Mouse (Mus musculus): Measurements from ENCODE around the gene Slc9a9.

The Slc9a9 gene

GRCm38 (mm10) chr9:94682260-94682659, 12.6 kb downstream of the Slc9a9 start:
- DNase-seq (ENCODE audit: low read depth, low spot score), result no peak

GRCm38 (mm10) chr9:94685640-94686039, 15.9 kb downstream of the Slc9a9 start:
- DNase-seq (ENCODE audit: low read depth, low spot score), result no peak

GRCm38 (mm10) chr9:94686380-94686779, 16.7 kb downstream of the Slc9a9 start:
- DNase-seq (ENCODE audit: low read depth, low spot score), result no peak

GRCm38 (mm10) chr9:94687203-94687859, 17.6 kb downstream of the Slc9a9 start:
- DNase-seq (ENCODE audit: low read depth, low spot score), result no peak

- no peak for DNase-seq (ENCODE audit: low read depth, low spot score)
These were observed 21.8 kb downstream of the Slc9a9 start for GRCm38 (mm10) chr9:94691311-94692087.

- no peak for DNase-seq (ENCODE audit: low read depth, low spot score)
These were observed 22.4 kb downstream of the Slc9a9 start for GRCm38 (mm10) chr9:94692122-94692521.

GRCm38 (mm10) chr9:94694243-94694642, 24.5 kb downstream of the Slc9a9 start:
- no peak for DNase-seq (ENCODE audit: low read depth, low spot score)

- no peak for DNase-seq (ENCODE audit: low read depth, low spot score)
These were observed 25.3 kb downstream of the Slc9a9 start for GRCm38 (mm10) chr9:94694983-94695382.

GRCm38 (mm10) chr9:94696539-94697079, 26.9 kb downstream of the Slc9a9 start:
- DNase-seq (ENCODE audit: low read depth, low spot score), result no peak

- DNase-seq (ENCODE audit: low read depth, low spot score), result no peak
These were observed 28.5 kb downstream of the Slc9a9 start for GRCm38 (mm10) chr9:94698175-94698574.

- DNase-seq (ENCODE audit: low read depth, low spot score), result peak; percentile 26
These were observed 30.8 kb downstream of the Slc9a9 start for GRCm38 (mm10) chr9:94700549-94700948.

- no peak for DNase-seq (ENCODE audit: low read depth, low spot score)
These were observed 31.6 kb downstream of the Slc9a9 start for GRCm38 (mm10) chr9:94701193-94701869.

GRCm38 (mm10) chr9:94701965-94702634, 32.4 kb downstream of the Slc9a9 start:
- DNase-seq (ENCODE audit: low read depth, low spot score), result no peak

GRCm38 (mm10) chr9:94704986-94705757, 35.5 kb downstream of the Slc9a9 start:
- no peak for DNase-seq (ENCODE audit: low read depth, low spot score)

GRCm38 (mm10) chr9:94705758-94706026, 36.0 kb downstream of the Slc9a9 start:
- no peak for DNase-seq (ENCODE audit: low read depth, low spot score)

- DNase-seq (ENCODE audit: low read depth, low spot score), result no peak
These were observed 42.4 kb downstream of the Slc9a9 start for GRCm38 (mm10) chr9:94712084-94712483.

- DNase-seq (ENCODE audit: low read depth, low spot score), result no peak
These were observed 47.0 kb downstream of the Slc9a9 start for GRCm38 (mm10) chr9:94716695-94717094.

GRCm38 (mm10) chr9:94723631-94724030, 53.9 kb downstream of the Slc9a9 start:
- no peak for DNase-seq (ENCODE audit: low read depth, low spot score)

- DNase-seq (ENCODE audit: low read depth, low spot score), result no peak
These were observed 55.4 kb downstream of the Slc9a9 start for GRCm38 (mm10) chr9:94725121-94725520.

- DNase-seq (ENCODE audit: low read depth, low spot score), result peak; percentile 46
These were observed 57.7 kb downstream of the Slc9a9 start for GRCm38 (mm10) chr9:94727457-94727856.

GRCm38 (mm10) chr9:94730396-94730795, 60.7 kb downstream of the Slc9a9 start:
- DNase-seq (ENCODE audit: low read depth, low spot score), result no peak
